Mouse (Mus musculus) heart, postnatal 36 days (tissue): Measurements from ENCODE around the gene Gm13283. TPM values are rescaled to one million over a fixed set of nuclear protein-coding genes. Genes with fewer than 3 reads are reported as not detected.
"Not testable (repeated sequence)": the region's sequence is repeated elsewhere in the genome, so short reads cannot be mapped to it uniquely, and the experiment has no call there.

Experiments used
- DNase-seq, 2 experiments: peaks; one replicate each; pipeline ENCODE4 v3.0.0; 2021 to 2022
- intact Hi-C: fragments of 180-260 bp; cut with DNase I; formaldehyde crosslinking; loops from one replicate; pipeline ENCODE4 v1.15.1; 2025
- total RNA-seq, 2 experiments: library from RNA; stranded (reverse); gene quantifications; 2 replicates each; pipeline ENCODE4 v1.2.3; 2021

The Gm13283 gene
- total RNA-seq, 2 experiments from 2014 or later, result not detected

- DNase-seq, result peak; percentile 51 to 59
- intact Hi-C loops, result not testable (repeated sequence)
These were observed 1.9 kb downstream of the Gm13283 start for GRCm38 (mm10) chr4:88761776-88762175.

DNA sequence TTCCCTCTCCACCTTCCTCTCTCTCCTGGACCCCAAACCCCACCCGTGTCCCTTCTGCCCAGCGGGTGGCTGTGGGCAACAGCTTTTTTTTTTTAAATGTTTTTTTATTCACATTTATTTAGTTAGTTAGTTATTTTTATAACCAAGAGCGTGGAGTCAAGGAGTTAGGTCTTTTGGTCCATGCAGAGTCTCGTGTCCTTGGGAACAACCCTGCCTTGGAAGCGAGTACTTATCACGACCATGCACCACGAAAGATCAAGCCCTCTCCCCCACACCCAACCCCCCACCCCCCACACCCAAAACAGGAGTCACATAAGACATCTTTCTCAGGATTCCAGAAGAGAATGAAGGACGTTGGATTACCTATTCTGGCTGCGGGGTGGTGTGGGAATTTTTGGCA lies 2.4 kb downstream of the Gm13283 start:
- peak in 1 of 2 experiments; percentile 25 for DNase-seq
- intact Hi-C loops, result not testable (repeated sequence)

DNA sequence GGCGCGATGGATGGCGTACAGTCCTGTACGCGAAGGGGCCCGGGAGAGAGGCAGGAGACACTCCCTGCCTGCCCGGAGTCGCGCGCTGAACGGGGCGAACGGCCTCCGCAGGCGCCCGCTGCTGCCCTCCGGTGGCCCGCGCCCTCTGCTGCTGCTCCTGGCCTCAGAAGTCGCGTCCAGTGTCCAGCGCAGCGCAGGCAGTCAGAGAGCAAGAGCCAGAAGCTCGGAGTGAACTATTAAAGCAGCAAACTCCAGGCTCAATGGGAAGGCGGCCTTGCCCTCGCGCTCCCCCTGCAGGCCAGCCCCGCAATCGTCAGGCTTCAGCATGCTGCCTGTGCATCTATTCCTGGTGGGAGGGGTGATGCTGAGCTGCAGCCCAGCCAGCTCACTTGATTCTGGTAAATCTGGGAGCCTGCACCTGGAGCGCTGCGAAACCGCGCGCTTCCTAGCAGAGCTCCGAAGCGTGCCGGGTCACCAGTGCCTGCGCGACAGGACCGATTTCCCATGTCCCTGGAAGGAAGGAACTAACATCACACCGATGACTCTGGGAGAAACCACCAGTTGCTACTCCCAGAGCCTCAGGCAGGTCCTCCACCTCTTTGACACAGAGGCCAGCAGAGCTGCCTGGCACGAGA lies 3.6 kb downstream of the Gm13283 start:
- peak; percentile 50 to 59 for DNase-seq
- intact Hi-C loops, result not testable (repeated sequence)

DNA sequence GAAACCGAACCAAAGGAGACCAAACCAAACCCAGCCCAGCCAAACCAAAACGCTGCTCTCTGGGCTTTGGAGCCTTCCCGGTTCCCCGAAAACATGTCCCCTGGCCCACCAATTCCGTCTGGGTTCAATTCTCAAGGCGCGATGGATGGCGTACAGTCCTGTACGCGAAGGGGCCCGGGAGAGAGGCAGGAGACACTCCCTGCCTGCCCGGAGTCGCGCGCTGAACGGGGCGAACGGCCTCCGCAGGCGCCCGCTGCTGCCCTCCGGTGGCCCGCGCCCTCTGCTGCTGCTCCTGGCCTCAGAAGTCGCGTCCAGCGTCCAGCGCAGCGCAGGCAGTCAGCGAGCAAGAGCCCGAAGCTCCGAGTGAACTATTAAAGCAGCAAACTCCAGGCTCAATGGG lies 13.6 kb downstream of the Gm13283 start, which contains the start of gene Gm13290:
Gene Gm13290, plus strand, starts transcription at position 301 of the 400 bp plus-strand sequence.
- intact Hi-C loops, DNase-seq: not testable (repeated sequence)

- DNase-seq, intact Hi-C loops: not testable (repeated sequence)
These were observed 16.7 kb downstream of the Gm13283 start, which contains the start of gene Gm13289 for GRCm38 (mm10) chr4:88776622-88777021. Gene Gm13289, plus strand, starts transcription at chr4:88776922.

DNA sequence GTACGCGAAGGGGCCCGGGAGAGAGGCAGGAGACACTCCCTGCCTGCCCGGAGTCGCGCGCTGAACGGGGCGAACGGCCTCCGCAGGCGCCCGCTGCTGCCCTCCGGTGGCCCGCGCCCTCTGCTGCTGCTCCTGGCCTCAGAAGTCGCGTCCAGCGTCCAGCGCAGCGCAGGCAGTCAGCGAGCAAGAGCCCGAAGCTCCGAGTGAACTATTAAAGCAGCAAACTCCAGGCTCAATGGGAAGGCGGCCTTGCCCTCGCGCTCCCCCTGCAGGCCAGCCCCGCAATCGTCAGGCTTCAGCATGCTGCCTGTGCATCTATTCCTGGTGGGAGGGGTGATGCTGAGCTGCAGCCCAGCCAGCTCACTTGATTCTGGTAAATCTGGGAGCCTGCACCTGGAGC lies 19.6 kb downstream of the Gm13283 start, which contains the start of gene Gm13272:
Gene Gm13272, plus strand, starts transcription at position 301 of the 400 bp plus-strand sequence.
- intact Hi-C loops, DNase-seq: not testable (repeated sequence)

DNA sequence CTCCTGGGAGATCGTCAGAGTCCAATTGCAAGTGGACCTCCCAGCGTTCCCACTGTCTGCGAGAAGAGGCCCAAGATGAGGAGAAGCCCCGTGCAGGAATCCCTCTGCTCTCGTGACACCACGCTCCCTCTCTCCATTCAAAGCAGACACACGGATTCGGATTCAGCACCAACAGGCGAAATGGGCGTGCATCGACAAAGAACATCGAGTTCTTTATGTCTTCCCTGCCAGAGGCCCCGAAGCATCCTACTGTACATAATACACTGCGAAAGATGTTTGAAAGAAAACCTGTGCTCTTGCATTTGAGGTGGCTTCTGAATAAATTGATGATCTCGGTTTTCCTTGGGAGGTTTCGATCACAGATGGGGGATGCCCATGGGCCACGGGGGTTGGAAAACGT lies 20.4 kb downstream of the Gm13283 start:
- intact Hi-C loops, DNase-seq: not testable (repeated sequence)

- DNase-seq, intact Hi-C loops: not testable (repeated sequence)
These were observed 21.9 kb downstream of the Gm13283 start, which contains the start of gene Ifnz for GRCm38 (mm10) chr4:88781831-88782230. Gene Ifnz, plus strand, starts transcription at chr4:88782131.

GRCm38 (mm10) chr4:88782335-88782734 lies 22.4 kb downstream of the Gm13283 start:
- DNase-seq, result not testable (repeated sequence)

GRCm38 (mm10) chr4:88785409-88785808 lies 25.5 kb downstream of the Gm13283 start, which contains the start of gene Gm13276:
Gene Gm13276, plus strand, starts transcription at chr4:88785709.
- intact Hi-C loops, DNase-seq: not testable (repeated sequence)

More at GRCm38 (mm10) chr4:88782335-88782734, 22.4 kb downstream of the Gm13283 start:
- intact Hi-C loops, result not testable (repeated sequence)

GRCm38 (mm10) chr4:88788402-88788801 lies 28.5 kb downstream of the Gm13283 start, which contains the start of gene Gm13277:
Gene Gm13277, plus strand, starts transcription at chr4:88788632.
- intact Hi-C loops, result not testable (repeated sequence)
- peak; percentile 56 to 63 for DNase-seq

DNA sequence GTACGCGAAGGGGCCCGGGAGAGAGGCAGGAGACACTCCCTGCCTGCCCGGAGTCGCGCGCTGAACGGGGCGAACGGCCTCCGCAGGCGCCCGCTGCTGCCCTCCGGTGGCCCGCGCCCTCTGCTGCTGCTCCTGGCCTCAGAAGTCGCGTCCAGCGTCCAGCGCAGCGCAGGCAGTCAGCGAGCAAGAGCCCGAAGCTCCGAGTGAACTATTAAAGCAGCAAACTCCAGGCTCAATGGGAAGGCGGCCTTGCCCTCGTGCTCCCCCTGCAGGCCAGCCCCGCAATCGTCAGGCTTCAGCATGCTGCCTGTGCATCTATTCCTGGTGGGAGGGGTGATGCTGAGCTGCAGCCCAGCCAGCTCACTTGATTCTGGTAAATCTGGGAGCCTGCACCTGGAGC lies 31.3 kb downstream of the Gm13283 start, which contains the start of gene Gm13278:
Gene Gm13278, plus strand, starts transcription at position 301 of the 400 bp plus-strand sequence.
- intact Hi-C loops, DNase-seq: not testable (repeated sequence)

GRCm38 (mm10) chr4:88793936-88794675 lies 34.2 kb downstream of the Gm13283 start, which contains the start of gene Gm13275:
Gene Gm13275, plus strand, starts transcription at chr4:88794487.
- peak; percentile 67 to 87 for DNase-seq
- intact Hi-C loops, result not testable (repeated sequence)

- intact Hi-C loops, result not testable (repeated sequence)
These were observed 37.2 kb downstream of the Gm13283 start, which contains the start of gene Gm13279 for GRCm38 (mm10) chr4:88797097-88797496. Gene Gm13279, plus strand, starts transcription at chr4:88797397.

DNA sequence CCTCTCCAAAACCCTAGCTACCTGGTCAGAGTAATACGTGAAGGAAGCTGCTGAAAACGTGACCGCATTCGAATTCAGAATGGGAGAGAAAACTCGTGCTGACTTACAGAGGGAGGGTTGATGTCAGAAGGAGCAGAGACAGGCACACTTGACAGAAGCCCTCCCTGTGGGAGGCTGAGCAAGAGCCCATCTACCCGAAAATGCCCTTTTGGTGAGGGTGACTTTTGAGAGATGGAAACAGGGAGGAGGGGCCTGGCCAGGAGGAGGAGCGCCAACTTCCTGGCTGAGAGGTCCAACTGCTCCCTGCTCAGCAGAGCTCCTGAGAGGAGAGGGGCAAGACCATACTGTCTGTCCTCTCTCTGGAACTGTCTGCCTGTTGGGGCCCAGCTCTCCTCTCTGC lies 39.4 kb downstream of the Gm13283 start, which contains the start of gene Gm13285:
Gene Gm13285, plus strand, starts transcription at position 301 of the 400 bp plus-strand sequence.
- intact Hi-C loops, DNase-seq: not testable (repeated sequence)

More at GRCm38 (mm10) chr4:88797097-88797496, 37.2 kb downstream of the Gm13283 start, which contains the start of gene Gm13279:
- DNase-seq, result not testable (repeated sequence)

GRCm38 (mm10) chr4:88802954-88803353 lies 43.0 kb downstream of the Gm13283 start, which contains the start of gene Gm13287:
Gene Gm13287, plus strand, starts transcription at chr4:88803254.
- DNase-seq, intact Hi-C loops: not testable (repeated sequence)

- DNase-seq, intact Hi-C loops: not testable (repeated sequence)
These were observed 45.3 kb downstream of the Gm13283 start, which contains the start of gene Gm13288 for GRCm38 (mm10) chr4:88805231-88805630. Gene Gm13288, plus strand, starts transcription at chr4:88805531.

GRCm38 (mm10) chr4:88805761-88806160 lies 45.8 kb downstream of the Gm13283 start:
- intact Hi-C loops, result not testable (repeated sequence)
- DNase-seq, result peak; percentile 23 to 29
